Mouse (Mus musculus) erythroblast, embryonic 14.5 days (primary cell): ENCODE measurements around the gene Impg2.

Experiments
- GATA1 ChIP-seq: IDR thresholded peaks from 2 replicates; pipeline ENCODE4 v1.6.1; 2012; ENCODE audit warnings: low read length, inconsistent platforms, mixed read lengths
- TAL1 ChIP-seq: IDR thresholded peaks from 3 replicates; pipeline ENCODE4 v1.6.1; 2012; ENCODE audit warnings: low read length, inconsistent platforms, mixed read lengths

DNA sequence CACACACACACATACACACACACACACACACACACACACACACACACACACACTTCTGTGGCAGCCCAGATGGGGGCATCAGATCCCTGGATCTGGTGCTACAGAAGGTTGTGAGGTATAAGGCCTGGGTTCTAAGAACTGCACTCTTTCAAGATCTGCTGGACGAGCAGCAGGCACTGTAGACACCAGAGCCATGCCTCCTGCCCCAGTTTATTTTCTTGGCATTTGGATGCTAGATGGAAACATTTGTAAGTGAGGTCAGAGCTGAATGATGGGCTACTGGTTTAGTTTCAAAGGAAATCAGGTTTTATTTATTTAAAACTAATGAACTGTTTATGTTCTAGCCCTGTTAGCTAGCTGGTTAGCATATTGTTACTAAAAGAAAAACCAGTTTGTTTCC is 90.8 kb downstream of the Impg2 start:
- TF ChIP-seq TAL1 (no peak), GATA1 (no peak)
